Comparison of ENCODE assay signal across 7 mouse cellular contexts in genomic region chr2:4401597-4402581, GRCm38 (mm10).
DNase-seq lines count a peak whose midpoint lies in the region; ATAC-seq and TF ChIP-seq lines count a peak whose summit lies in the region.

No protein-coding gene starts in this region.

- DNase-seq in MN1 (ENCODE audit: low spot score): peak; percentile 60
- DNase-seq in adrenal gland, postnatal 25 days: peak; percentile 17
- peak; percentile 59 for DNase-seq in heart, postnatal 4 days
- DNase-seq in left cerebral cortex, postnatal 4 days: peak; percentile 82
- peak; percentile 91 for DNase-seq in midbrain, postnatal 0 days (ENCODE audit: low spot score)
- no peak for DNase-seq in thymus, postnatal 25 days

- peak overlapping the region; percentile 68 for H3K4me3 ChIP-seq in embryonic facial prominence, embryonic 15.5 days (replicated peaks)
- peak overlapping the region; percentile 78 for H3K4me3 ChIP-seq in midbrain, postnatal 0 days (ENCODE audit: low read depth, low read length)

- intact Hi-C loops in left cerebral cortex, postnatal 4 days (cut with DNase I): no loop called here

- peak overlapping the region; percentile 84 for H3K9ac ChIP-seq in embryonic facial prominence, embryonic 15.5 days
- H3K9ac ChIP-seq in midbrain, postnatal 0 days (replicated peaks; ENCODE audit: low read length, poor library complexity, severe bottlenecking): peak overlapping the region; percentile 90

- H3K36me3 ChIP-seq in embryonic facial prominence, embryonic 15.5 days: no peaks in the 10 kb centered on the region
- H3K36me3 ChIP-seq in midbrain, postnatal 0 days (ENCODE audit: insufficient read depth, low read length): no peaks in the 10 kb centered on the region

- 1% methylated on average over 28 of the region's 28 CpGs for WGBS in embryonic facial prominence, embryonic 15.5 days
- 1% methylated on average over 28 of the region's 28 CpGs for WGBS in midbrain, postnatal 0 days

- H3K27me3 ChIP-seq in embryonic facial prominence, embryonic 15.5 days: no peaks in the 10 kb centered on the region
- no peaks in the 10 kb centered on the region for H3K27me3 ChIP-seq in midbrain, postnatal 0 days (ENCODE audit: insufficient read depth, low read length)

- ATAC-seq in embryonic facial prominence, embryonic 15.5 days (ENCODE audit: insufficient number of reproducible peaks, low FRiP score, low TSS enrichment, low read depth): peak; percentile 57; the same call in 1 of the 2 replicates
- peak; percentile 73 for ATAC-seq in midbrain, postnatal 0 days (ENCODE audit: low FRiP score)

- peak overlapping the region; percentile 93 for H3K27ac ChIP-seq in embryonic facial prominence, embryonic 15.5 days (replicated peaks)
- H3K27ac ChIP-seq in midbrain, postnatal 0 days (ENCODE audit: low read depth, low read length): peak overlapping the region; percentile 96

- TF ChIP-seq CTCF in midbrain, postnatal 0 days (IDR thresholded peaks at IDR 0.05): no peak

- peak overlapping the region; percentile 85 for H3K4me2 ChIP-seq in embryonic facial prominence, embryonic 15.5 days (replicated peaks)
- peak overlapping the region; percentile 84 for H3K4me2 ChIP-seq in midbrain, postnatal 0 days (ENCODE audit: low read depth, low read length, poor library complexity, severe bottlenecking)

- peaks cover 39% of the 10 kb centered on the region for H3K4me1 ChIP-seq in embryonic facial prominence, embryonic 15.5 days
- H3K4me1 ChIP-seq in midbrain, postnatal 0 days (ENCODE audit: insufficient read depth, low read length): peaks cover 15% of the 10 kb centered on the region

- no peaks in the 10 kb centered on the region for H3K9me3 ChIP-seq in embryonic facial prominence, embryonic 15.5 days (replicated peaks)
- H3K9me3 ChIP-seq in midbrain, postnatal 0 days (ENCODE audit: low read length): no peaks in the 10 kb centered on the region
